Mouse (Mus musculus): ENCODE data around the gene Trmt1. TPM values are rescaled to one million over a fixed set of nuclear protein-coding genes. Genes with fewer than 3 reads are reported as not detected.

Trmt1 gene
- polyA plus RNA-seq, 1 experiment from 2014 or later: 56.2 TPM

- Histone ChIP-seq H3K27ac (peak overlapping the region; percentile 91), H3K4me1 (peaks cover 85% of the 10 kb centered on the region), H3K9me3 (no peaks in the 10 kb centered on the region), H3K9ac (no peak overlapping the region), H3K36me3 (no peaks in the 10 kb centered on the region), H3K4me3 (replicated peaks) (no peak overlapping the region), H3K27me3 (replicated peaks) (no peaks in the 10 kb centered on the region), H3K4me2 (no peak overlapping the region)
- whole genome bisulfite sequencing: 52% methylated on average over 13 of the region's 13 CpGs
- ATAC-seq (ENCODE audit: insufficient read depth, low FRiP score, low read depth): no peak
Measured at GRCm38 (mm10) chr8:84740895-84741843, 55.1 kb downstream of the Trmt1 start.

- Histone ChIP-seq H3K27me3 (replicated peaks) (no peaks in the 10 kb centered on the region), H3K36me3 (no peaks in the 10 kb centered on the region), H3K9me3 (no peaks in the 10 kb centered on the region), H3K9ac (no peak overlapping the region), H3K4me1 (peaks cover 90% of the 10 kb centered on the region), H3K4me2 (peak overlapping the region; percentile 42), H3K4me3 (replicated peaks) (no peak overlapping the region), H3K27ac (peak overlapping the region; percentile 91)
- ATAC-seq (ENCODE audit: insufficient read depth, low FRiP score, low read depth): peak; percentile 54
- 24% methylated on average over 32 of the region's 32 CpGs for WGBS
Measured at GRCm38 (mm10) chr8:84742171-84743053, 56.3 kb downstream of the Trmt1 start.

- H3K4me3 ChIP-seq (replicated peaks): no peak overlapping the region
- H3K9me3 ChIP-seq: no peaks in the 10 kb centered on the region
- peak overlapping the region; percentile 91 for H3K27ac ChIP-seq
- WGBS: 16% methylated on average over 10 of the region's 10 CpGs
- H3K36me3 ChIP-seq: no peaks in the 10 kb centered on the region
- peak overlapping the region; percentile 42 for H3K4me2 ChIP-seq
- H3K9ac ChIP-seq: no peak overlapping the region
- peaks cover 84% of the 10 kb centered on the region for H3K4me1 ChIP-seq
- peak; percentile 12 for ATAC-seq (ENCODE audit: insufficient read depth, low FRiP score, low read depth)
- H3K27me3 ChIP-seq (replicated peaks): no peaks in the 10 kb centered on the region
Measured at GRCm38 (mm10) chr8:84743054-84743415, 56.9 kb downstream of the Trmt1 start.

- H3K4me1 ChIP-seq: peaks cover 76% of the 10 kb centered on the region
- ATAC-seq (ENCODE audit: insufficient read depth, low FRiP score, low read depth): peak; percentile 38
- no peak overlapping the region for H3K4me3 ChIP-seq (replicated peaks)
- peak overlapping the region; percentile 42 for H3K4me2 ChIP-seq
- H3K9ac ChIP-seq: no peak overlapping the region
- 19% methylated on average over 17 of the region's 17 CpGs for WGBS
- no peaks in the 10 kb centered on the region for H3K9me3 ChIP-seq
- no peaks in the 10 kb centered on the region for H3K36me3 ChIP-seq
- H3K27ac ChIP-seq: peak overlapping the region; percentile 91
- no peaks in the 10 kb centered on the region for H3K27me3 ChIP-seq (replicated peaks)
Measured at GRCm38 (mm10) chr8:84743517-84744420, 57.7 kb downstream of the Trmt1 start.

- WGBS: 18% methylated on average over 17 of the region's 17 CpGs
- no peak overlapping the region for H3K4me3 ChIP-seq (replicated peaks)
- peak; percentile 9; the same call in 1 of the 2 replicates for ATAC-seq (ENCODE audit: insufficient read depth, low FRiP score, low read depth)
- no peaks in the 10 kb centered on the region for H3K36me3 ChIP-seq
- H3K27ac ChIP-seq: peak overlapping the region; percentile 91
- no peaks in the 10 kb centered on the region for H3K9me3 ChIP-seq
- peak overlapping the region; percentile 16 for H3K4me2 ChIP-seq
- no peak overlapping the region for H3K9ac ChIP-seq
- H3K27me3 ChIP-seq (replicated peaks): no peaks in the 10 kb centered on the region; the same call in 1 of the 2 replicates
- peaks cover 66% of the 10 kb centered on the region for H3K4me1 ChIP-seq
Measured at GRCm38 (mm10) chr8:84745032-84745925, 59.2 kb downstream of the Trmt1 start.

Other genes starting within 250 kb of the Trmt1 start
- gene Ier2, start 23.5 kb upstream of the Trmt1 start, polyA plus RNA-seq (2015; fragmentation: Nextera tagmentation; extraction: Ambion mirVana): 86.4 and 90.3 TPM in 2 replicates
- 15.8 and 17.4 TPM in 2 replicates for gene Nacc1, start 1.6 kb downstream of the Trmt1 start, polyA plus RNA-seq (2015; fragmentation: Nextera tagmentation; extraction: Ambion mirVana)
- 7.1 and 9.7 TPM in 2 replicates for gene Lyl1, start 15.2 kb downstream of the Trmt1 start, polyA plus RNA-seq (2015; fragmentation: Nextera tagmentation; extraction: Ambion mirVana)
- 3.5 and 4.1 TPM in 2 replicates for gene G430095P16Rik, start 36.7 kb downstream of the Trmt1 start, polyA plus RNA-seq (2015; fragmentation: Nextera tagmentation; extraction: Ambion mirVana)
- gene Nfix, start 114.0 kb downstream of the Trmt1 start, polyA plus RNA-seq (2015; fragmentation: Nextera tagmentation; extraction: Ambion mirVana): 28.7 and 29.3 TPM in 2 replicates
- 6.3 and 6.9 TPM in 2 replicates for gene Dand5, start 136.5 kb downstream of the Trmt1 start, polyA plus RNA-seq (2015; fragmentation: Nextera tagmentation; extraction: Ambion mirVana)
- 52.7 and 54.5 TPM in 2 replicates for gene Gadd45gip1, start 145.2 kb downstream of the Trmt1 start, polyA plus RNA-seq (2015; fragmentation: Nextera tagmentation; extraction: Ambion mirVana)
- gene Rad23a, start 154.4 kb downstream of the Trmt1 start, polyA plus RNA-seq (2015; fragmentation: Nextera tagmentation; extraction: Ambion mirVana): 115 and 130 TPM in 2 replicates
- gene Calr, start 160.6 kb downstream of the Trmt1 start, polyA plus RNA-seq (2015; fragmentation: Nextera tagmentation; extraction: Ambion mirVana): 938 and 1,051 TPM in 2 replicates
- gene Farsa, start 170.7 kb downstream of the Trmt1 start, polyA plus RNA-seq (2015; fragmentation: Nextera tagmentation; extraction: Ambion mirVana): 89.5 and 90.1 TPM in 2 replicates
- gene Syce2, start 185.8 kb downstream of the Trmt1 start, polyA plus RNA-seq (2015; fragmentation: Nextera tagmentation; extraction: Ambion mirVana): 56.1 and 63.7 TPM in 2 replicates
- gene Gcdh, start 207.6 kb downstream of the Trmt1 start, polyA plus RNA-seq (2015; fragmentation: Nextera tagmentation; extraction: Ambion mirVana): 42.6 and 45.9 TPM in 2 replicates
- gene Klf1, start 215.6 kb downstream of the Trmt1 start, polyA plus RNA-seq (2015; fragmentation: Nextera tagmentation; extraction: Ambion mirVana): 14.8 and 39.3 TPM in 2 replicates
- gene Dnase2a, start 222.3 kb downstream of the Trmt1 start, polyA plus RNA-seq (2015; fragmentation: Nextera tagmentation; extraction: Ambion mirVana): 12.3 and 14.2 TPM in 2 replicates